Mouse (Mus musculus): ENCODE measurements around the gene Mia3. TPM values are rescaled to one million over a fixed set of nuclear protein-coding genes. Genes with fewer than 3 reads are reported as not detected.
"Not testable (repeated sequence)": the region's sequence is repeated elsewhere in the genome, so short reads cannot be mapped to it uniquely, and the experiment has no call there.

Gene Mia3
- polyA plus RNA-seq, 1 experiment from 2014 or later, result 105 TPM

GRCm38 (mm10) chr1:183320708-183321107, 48.6 kb downstream of the Mia3 start:
- Histone ChIP-seq H3K4me1 (ENCODE audit: control insufficient read depth, insufficient read depth, low read length) (no peaks in the 10 kb centered on the region), H3K36me3 (ENCODE audit: control insufficient read depth, insufficient read depth, low read length) (peaks cover 35% of the 10 kb centered on the region), H3K27me3 (ENCODE audit: control insufficient read depth, insufficient read depth, low read length) (no peaks in the 10 kb centered on the region), H3K9ac (ENCODE audit: low read length) (no peak overlapping the region), H3K27ac (ENCODE audit: low read length) (no peak overlapping the region), H3K9me3 (replicated peaks; ENCODE audit: control insufficient read depth, low read length) (no peaks in the 10 kb centered on the region), H3K4me2 (ENCODE audit: low read depth, low read length) (no peak overlapping the region), H3K4me3 (replicated peaks; ENCODE audit: low read length) (no peak overlapping the region)
- 60% methylated on average over 3 of the region's 3 CpGs for WGBS
- peak; percentile 53; the same call in 1 of the 2 replicates for ATAC-seq (ENCODE audit: insufficient read depth, low FRiP score)

- H3K4me1 ChIP-seq (ENCODE audit: control insufficient read depth, insufficient read depth, low read length), result no peaks in the 10 kb centered on the region
- H3K4me3 ChIP-seq (replicated peaks; ENCODE audit: low read length), result no peak overlapping the region
- H3K27me3 ChIP-seq (ENCODE audit: control insufficient read depth, insufficient read depth, low read length), result no peaks in the 10 kb centered on the region
- no peak overlapping the region for H3K27ac ChIP-seq (ENCODE audit: low read length)
- WGBS, result 79% methylated on average over 2 of the region's 2 CpGs
- H3K9me3 ChIP-seq (replicated peaks; ENCODE audit: control insufficient read depth, low read length), result no peaks in the 10 kb centered on the region
- no peak overlapping the region for H3K4me2 ChIP-seq (ENCODE audit: low read depth, low read length)
- peaks cover 28% of the 10 kb centered on the region for H3K36me3 ChIP-seq (ENCODE audit: control insufficient read depth, insufficient read depth, low read length)
- H3K9ac ChIP-seq (ENCODE audit: low read length), result no peak overlapping the region
- no peak for ATAC-seq (ENCODE audit: insufficient read depth, low FRiP score)
Measured at GRCm38 (mm10) chr1:183315783-183316182, 53.6 kb downstream of the Mia3 start.

GRCm38 (mm10) chr1:183312076-183312475, 57.3 kb downstream of the Mia3 start:
- Histone ChIP-seq H3K9ac (ENCODE audit: low read length) (no peak overlapping the region), H3K9me3 (replicated peaks; ENCODE audit: control insufficient read depth, low read length) (no peaks in the 10 kb centered on the region), H3K27ac (ENCODE audit: low read length) (no peak overlapping the region), H3K4me3 (replicated peaks; ENCODE audit: low read length) (no peak overlapping the region), H3K27me3 (ENCODE audit: control insufficient read depth, insufficient read depth, low read length) (no peaks in the 10 kb centered on the region), H3K4me2 (ENCODE audit: low read depth, low read length) (no peak overlapping the region), H3K36me3 (ENCODE audit: control insufficient read depth, insufficient read depth, low read length) (peaks cover 14% of the 10 kb centered on the region), H3K4me1 (ENCODE audit: control insufficient read depth, insufficient read depth, low read length) (no peaks in the 10 kb centered on the region)
- no peak for ATAC-seq (ENCODE audit: insufficient read depth, low FRiP score)
- WGBS, result 89% methylated on average over 2 of the region's 2 CpGs

DNA sequence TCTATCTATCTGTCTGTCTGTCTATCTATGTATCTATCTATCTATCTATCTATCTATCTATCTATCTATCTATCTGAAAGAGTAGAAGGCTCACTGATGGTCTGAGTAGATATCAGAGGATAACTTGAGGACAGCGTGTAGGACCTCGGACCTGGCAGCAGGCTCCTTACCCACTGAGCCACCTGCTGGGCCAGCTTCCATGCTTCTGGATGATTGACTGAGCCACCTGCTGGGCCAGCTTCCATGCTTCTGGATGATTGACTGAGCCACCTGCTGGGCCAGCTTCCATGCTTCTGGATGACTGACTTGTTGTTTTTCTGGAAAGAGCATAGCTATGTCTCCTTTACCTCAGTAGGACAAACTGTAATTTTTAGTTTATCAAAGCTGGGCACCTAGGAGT, 59.8 kb downstream of the Mia3 start:
- H3K4me3 ChIP-seq (replicated peaks; ENCODE audit: low read length); ATAC-seq (ENCODE audit: insufficient read depth, low FRiP score); H3K27ac ChIP-seq (ENCODE audit: low read length); H3K4me1 ChIP-seq (ENCODE audit: control insufficient read depth, insufficient read depth, low read length); H3K4me2 ChIP-seq (ENCODE audit: low read depth, low read length); H3K27me3 ChIP-seq (ENCODE audit: control insufficient read depth, insufficient read depth, low read length); H3K9me3 ChIP-seq (replicated peaks; ENCODE audit: control insufficient read depth, low read length); H3K36me3 ChIP-seq (ENCODE audit: control insufficient read depth, insufficient read depth, low read length); H3K9ac ChIP-seq (ENCODE audit: low read length): not testable (repeated sequence)
- WGBS, result 92% methylated on average over 2 of the region's 2 CpGs

DNA sequence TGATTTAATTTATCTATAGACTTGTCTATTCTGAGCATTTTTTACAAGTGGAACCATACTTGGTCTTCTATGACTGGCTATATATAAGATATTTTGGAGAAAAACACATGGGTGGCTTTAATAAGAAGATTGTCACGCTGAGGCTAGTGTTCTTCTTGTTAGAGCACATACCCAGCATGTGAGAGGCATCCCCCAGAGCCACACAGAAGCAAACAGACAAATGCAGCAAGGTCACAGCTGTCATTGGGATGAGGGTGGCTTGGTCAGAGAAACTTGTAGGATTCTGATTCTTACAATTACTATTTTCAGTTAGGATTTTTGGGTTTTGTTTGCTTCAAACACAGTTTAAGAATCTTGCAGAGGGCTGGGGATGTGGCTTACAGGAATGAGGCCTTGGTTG, 60.9 kb downstream of the Mia3 start:
- Histone ChIP-seq H3K4me3 (replicated peaks; ENCODE audit: low read length) (no peak overlapping the region), H3K27me3 (ENCODE audit: control insufficient read depth, insufficient read depth, low read length) (no peaks in the 10 kb centered on the region), H3K9me3 (replicated peaks; ENCODE audit: control insufficient read depth, low read length) (no peaks in the 10 kb centered on the region), H3K36me3 (ENCODE audit: control insufficient read depth, insufficient read depth, low read length) (no peaks in the 10 kb centered on the region), H3K4me2 (ENCODE audit: low read depth, low read length) (no peak overlapping the region), H3K4me1 (ENCODE audit: control insufficient read depth, insufficient read depth, low read length) (no peaks in the 10 kb centered on the region), H3K9ac (ENCODE audit: low read length) (no peak overlapping the region), H3K27ac (ENCODE audit: low read length) (no peak overlapping the region)
- WGBS, result 80% methylated on average over 1 of the region's 1 CpGs
- ATAC-seq (ENCODE audit: insufficient read depth, low FRiP score), result no peak

GRCm38 (mm10) chr1:183307555-183307954, 61.8 kb downstream of the Mia3 start:
- Histone ChIP-seq H3K27ac (ENCODE audit: low read length) (no peak overlapping the region), H3K4me3 (replicated peaks; ENCODE audit: low read length) (no peak overlapping the region), H3K9me3 (replicated peaks; ENCODE audit: control insufficient read depth, low read length) (no peaks in the 10 kb centered on the region), H3K36me3 (ENCODE audit: control insufficient read depth, insufficient read depth, low read length) (no peaks in the 10 kb centered on the region), H3K9ac (ENCODE audit: low read length) (no peak overlapping the region), H3K4me1 (ENCODE audit: control insufficient read depth, insufficient read depth, low read length) (no peaks in the 10 kb centered on the region), H3K27me3 (ENCODE audit: control insufficient read depth, insufficient read depth, low read length) (no peaks in the 10 kb centered on the region), H3K4me2 (ENCODE audit: low read depth, low read length) (no peak overlapping the region)
- no peak for ATAC-seq (ENCODE audit: insufficient read depth, low FRiP score)
- 78% methylated on average over 3 of the region's 3 CpGs for WGBS

GRCm38 (mm10) chr1:183299161-183299560, 70.2 kb downstream of the Mia3 start:
- 86% methylated on average over 6 of the region's 6 CpGs for WGBS
- Histone ChIP-seq H3K4me3 (replicated peaks; ENCODE audit: low read length) (no peak overlapping the region), H3K9ac (ENCODE audit: low read length) (no peak overlapping the region), H3K9me3 (replicated peaks; ENCODE audit: control insufficient read depth, low read length) (no peaks in the 10 kb centered on the region), H3K27me3 (ENCODE audit: control insufficient read depth, insufficient read depth, low read length) (no peaks in the 10 kb centered on the region), H3K4me1 (ENCODE audit: control insufficient read depth, insufficient read depth, low read length) (no peaks in the 10 kb centered on the region), H3K4me2 (ENCODE audit: low read depth, low read length) (no peak overlapping the region), H3K36me3 (ENCODE audit: control insufficient read depth, insufficient read depth, low read length) (no peaks in the 10 kb centered on the region), H3K27ac (ENCODE audit: low read length) (no peak overlapping the region)
- no peak for ATAC-seq (ENCODE audit: insufficient read depth, low FRiP score)

DNA sequence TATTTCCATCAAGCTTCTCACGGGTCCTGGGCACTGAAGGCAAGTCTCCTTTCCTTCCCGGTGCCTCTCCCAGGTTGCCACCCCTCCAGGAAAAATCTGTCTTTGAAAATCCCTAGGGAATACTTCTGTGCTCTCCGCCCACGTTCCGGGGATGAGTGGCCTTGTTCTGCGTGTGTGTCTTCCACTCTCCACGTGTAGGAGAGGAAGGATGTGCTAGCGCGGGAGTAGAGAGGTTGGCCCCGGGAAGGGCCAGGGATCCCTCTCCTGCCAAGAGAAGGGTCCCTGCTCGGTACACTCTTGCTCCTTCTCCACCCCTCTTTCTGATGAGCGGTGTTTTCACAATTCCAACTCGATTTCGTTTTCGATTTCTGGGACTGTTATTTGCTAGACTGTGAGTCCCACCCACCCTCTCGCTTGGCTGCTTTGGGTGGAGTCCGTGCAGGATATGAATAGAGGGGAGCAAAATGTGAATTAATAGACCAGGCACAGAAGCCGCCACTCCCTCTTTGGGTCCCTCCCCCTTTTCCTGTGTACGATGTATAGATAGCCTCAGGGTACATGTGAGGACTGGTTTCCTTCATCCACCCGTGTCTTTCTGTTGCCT, 71.4 kb downstream of the Mia3 start:
- H3K27ac ChIP-seq (ENCODE audit: low read length), result peak overlapping the region; percentile 34
- 0% methylated on average over 20 of the region's 20 CpGs for WGBS
- ATAC-seq (ENCODE audit: insufficient read depth, low FRiP score), result peak; percentile 25; the same call in 1 of the 2 replicates

GRCm38 (mm10) chr1:183297473-183297885, 71.9 kb downstream of the Mia3 start:
- no peak; the same call in 1 of the 2 replicates for ATAC-seq (ENCODE audit: insufficient read depth, low FRiP score)
- H3K4me3 ChIP-seq (replicated peaks; ENCODE audit: low read length), result peak overlapping the region; percentile 53
- H3K4me1 ChIP-seq (ENCODE audit: control insufficient read depth, insufficient read depth, low read length), result no peaks in the 10 kb centered on the region
- H3K27ac ChIP-seq (ENCODE audit: low read length), result peak overlapping the region; percentile 34
- no peaks in the 10 kb centered on the region; the same call in 1 of the 2 replicates for H3K36me3 ChIP-seq (ENCODE audit: control insufficient read depth, insufficient read depth, low read length)
- H3K27me3 ChIP-seq (ENCODE audit: control insufficient read depth, insufficient read depth, low read length), result no peaks in the 10 kb centered on the region
- peak overlapping the region; percentile 54 for H3K4me2 ChIP-seq (ENCODE audit: low read depth, low read length)
- peak overlapping the region; percentile 61 for H3K9ac ChIP-seq (ENCODE audit: low read length)
- H3K9me3 ChIP-seq (replicated peaks; ENCODE audit: control insufficient read depth, low read length), result no peaks in the 10 kb centered on the region
- WGBS, result under 1% methylated on average over 30 of the region's 30 CpGs

More for the DNA sequence above, 71.4 kb downstream of the Mia3 start:
- Histone ChIP-seq H3K4me1 (ENCODE audit: control insufficient read depth, insufficient read depth, low read length) (no peaks in the 10 kb centered on the region), H3K27me3 (ENCODE audit: control insufficient read depth, insufficient read depth, low read length) (no peaks in the 10 kb centered on the region), H3K4me2 (ENCODE audit: low read depth, low read length) (peak overlapping the region; percentile 54), H3K9ac (ENCODE audit: low read length) (peak overlapping the region; percentile 61), H3K4me3 (replicated peaks; ENCODE audit: low read length) (peak overlapping the region; percentile 53), H3K9me3 (replicated peaks; ENCODE audit: control insufficient read depth, low read length) (no peaks in the 10 kb centered on the region), H3K36me3 (ENCODE audit: control insufficient read depth, insufficient read depth, low read length) (no peaks in the 10 kb centered on the region; the same call in 1 of the 2 replicates)
